Mouse (Mus musculus) forelimb bud, embryonic 11.5 days (tissue): ENCODE data around the gene Odf4.

Experiments used
- DNase-seq: peaks from one replicate; pipeline ENCODE4 v3.0.0-alpha.2; 2012; ENCODE audit warnings: low read depth, low spot score

The Odf4 gene

GRCm38 (mm10) chr11:68902823-68903222, 24.1 kb downstream of the Odf4 start:
- DNase-seq = no peak

- DNase-seq = no peak
These were observed 24.5 kb downstream of the Odf4 start for GRCm38 (mm10) chr11:68902367-68902766.

GRCm38 (mm10) chr11:68902047-68902364, 24.9 kb downstream of the Odf4 start:
- DNase-seq = no peak

DNA sequence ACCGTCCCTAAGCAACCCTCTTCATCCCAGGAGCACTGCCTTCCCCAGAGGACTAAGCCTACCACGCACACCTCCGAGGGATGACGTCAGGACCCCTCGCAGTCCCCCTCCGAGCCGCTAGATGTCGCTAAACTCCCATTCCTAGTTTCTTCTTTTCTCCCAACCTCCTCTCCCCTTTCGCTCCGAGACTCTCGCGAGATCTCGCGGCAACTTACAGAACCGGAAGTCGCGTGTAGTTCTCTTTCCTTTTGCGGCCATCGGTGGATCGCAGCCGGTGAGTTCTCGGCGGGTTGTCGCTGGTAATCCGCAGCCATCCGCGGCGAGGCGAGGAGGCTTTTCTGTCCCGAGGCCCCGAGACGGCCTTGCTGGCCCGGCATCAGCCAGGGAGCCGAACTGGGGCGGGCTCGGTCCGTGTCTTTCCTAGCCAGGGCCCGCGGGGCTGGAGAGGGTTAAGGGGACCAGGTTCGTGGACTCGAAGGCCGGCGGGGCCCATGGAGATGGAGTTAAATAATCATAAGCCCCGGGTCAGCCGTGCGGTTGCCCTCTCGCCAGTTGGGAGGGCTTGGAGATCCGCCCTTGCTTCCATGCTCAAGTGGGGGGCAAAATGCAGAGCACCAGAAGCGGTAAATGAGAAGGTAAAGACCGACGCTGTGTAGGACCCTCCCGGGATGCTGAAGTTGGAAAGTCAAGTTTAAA, 25.4 kb downstream of the Odf4 start, which contains the start of gene Rpl26:
Gene Rpl26 (plus strand): TSS at position 233 of the 696 bp plus-strand sequence.
- DNase-seq = peak; percentile 100

DNA sequence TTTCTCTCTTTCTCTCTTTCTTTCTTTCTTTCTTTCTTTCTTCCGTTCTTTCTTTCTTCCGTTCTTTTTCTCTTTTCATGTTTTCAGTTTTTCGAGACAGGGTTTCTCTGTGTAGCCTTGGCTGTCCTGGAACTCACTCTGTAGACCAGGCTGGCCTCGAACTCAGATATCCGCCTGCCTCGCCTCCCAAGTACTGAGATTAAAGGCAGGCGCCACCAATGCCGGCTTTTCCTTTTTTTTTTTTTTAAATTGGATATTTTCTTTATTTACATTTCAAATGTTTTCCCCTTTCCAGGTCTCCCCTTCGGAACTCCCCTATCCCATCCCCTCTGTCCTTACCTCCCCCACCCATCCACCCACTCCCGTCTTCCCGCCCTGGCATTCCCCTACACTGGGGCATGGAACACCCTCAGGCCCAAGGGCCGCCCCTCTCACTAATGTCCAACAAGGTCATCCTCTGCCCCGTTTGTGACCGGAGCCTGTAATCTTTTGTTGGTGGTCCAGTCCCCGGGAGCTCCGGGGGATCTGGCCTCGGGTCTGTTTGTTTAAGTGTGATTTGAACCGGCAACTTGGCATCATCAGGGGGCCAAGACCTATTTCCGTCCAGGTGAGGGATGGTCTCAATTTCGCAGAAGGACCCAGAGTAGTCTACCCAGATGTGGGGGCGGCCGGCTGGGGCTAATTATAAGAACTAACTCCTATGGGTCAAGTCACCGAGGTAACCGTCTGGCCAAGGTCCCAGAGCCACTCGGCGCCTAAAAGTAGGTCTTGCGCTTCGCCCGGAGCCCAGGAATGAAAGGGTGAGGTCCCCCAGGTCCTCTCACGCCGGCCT, 26.1 kb downstream of the Odf4 start:
- no peak for DNase-seq

GRCm38 (mm10) chr11:68899815-68900214, 27.1 kb downstream of the Odf4 start:
- DNase-seq = no peak

- no peak for DNase-seq
These were observed 28.1 kb downstream of the Odf4 start for GRCm38 (mm10) chr11:68898790-68899189.

DNA sequence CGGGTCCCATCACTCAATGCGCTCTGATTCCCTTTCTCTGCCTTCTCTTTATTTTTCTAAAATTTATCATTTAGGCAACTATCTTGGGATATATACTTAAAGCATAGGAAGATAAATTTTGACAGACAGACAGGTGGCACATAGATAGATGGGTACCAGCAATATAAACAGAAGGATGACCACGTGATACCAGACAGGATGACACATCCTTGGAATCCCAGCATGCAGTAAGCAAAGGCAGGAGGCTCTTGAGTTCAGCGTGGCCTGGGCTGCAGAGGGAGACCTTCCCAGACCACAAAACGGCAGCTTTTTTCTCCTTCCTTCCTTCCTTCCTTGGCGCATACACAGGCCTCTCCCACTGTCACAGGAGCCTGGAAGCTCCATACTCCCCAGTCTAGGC, 29.0 kb downstream of the Odf4 start:
- no peak for DNase-seq

GRCm38 (mm10) chr11:68897120-68897519, 29.8 kb downstream of the Odf4 start:
- DNase-seq = no peak

DNA sequence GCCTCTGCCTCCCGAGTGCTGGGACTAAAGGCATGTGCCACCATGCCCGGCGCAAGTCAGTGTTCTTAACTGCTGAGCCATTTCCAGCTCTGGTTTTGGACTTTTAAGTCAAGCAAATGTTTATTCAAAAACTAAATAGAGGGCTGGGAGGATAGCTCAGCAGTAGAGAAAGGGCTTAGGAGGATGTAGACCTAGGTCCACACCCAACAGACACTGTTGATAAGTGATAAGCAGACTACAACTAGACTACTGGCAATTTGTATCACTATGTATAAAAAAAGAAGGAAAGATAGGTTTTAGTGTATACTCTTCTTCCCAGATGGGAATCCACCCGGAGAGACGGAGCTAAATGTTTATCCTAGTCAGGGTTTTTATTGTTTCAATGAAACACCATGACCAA, 30.6 kb downstream of the Odf4 start:
- no peak for DNase-seq

- DNase-seq = no peak
These were observed 32.9 kb downstream of the Odf4 start for GRCm38 (mm10) chr11:68893911-68894464.

GRCm38 (mm10) chr11:68892233-68892832, 34.5 kb downstream of the Odf4 start:
- no peak for DNase-seq

GRCm38 (mm10) chr11:68891823-68892222, 35.1 kb downstream of the Odf4 start:
- DNase-seq = no peak

- no peak for DNase-seq
These were observed 36.3 kb downstream of the Odf4 start for GRCm38 (mm10) chr11:68890625-68891024.

GRCm38 (mm10) chr11:68888653-68889052, 38.2 kb downstream of the Odf4 start:
- DNase-seq = no peak

GRCm38 (mm10) chr11:68888253-68888652, 38.6 kb downstream of the Odf4 start, which contains the start of gene Rnf222:
Gene Rnf222, plus strand, starts transcription at chr11:68888553.
- DNase-seq = no peak

DNA sequence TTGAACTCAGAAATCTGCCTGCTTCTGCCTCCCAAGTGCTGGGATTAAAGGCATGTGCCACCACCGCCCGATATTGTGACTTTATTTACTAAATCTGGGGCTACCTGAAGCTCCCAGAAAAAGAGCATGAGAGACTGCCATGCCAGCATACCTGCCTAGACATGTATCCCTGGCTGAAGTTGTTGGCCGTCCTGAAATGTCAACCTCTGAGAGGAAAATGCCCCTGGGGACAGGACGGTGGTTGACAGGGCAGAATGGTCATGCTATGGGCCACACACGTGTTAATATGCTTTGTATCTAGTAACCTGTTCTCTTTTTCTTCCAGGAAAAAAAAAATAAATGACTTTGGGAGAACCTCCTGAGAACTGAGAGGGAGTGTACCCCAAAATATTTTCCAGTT, 40.8 kb downstream of the Odf4 start:
- DNase-seq = no peak

- no peak for DNase-seq
These were observed 42.5 kb downstream of the Odf4 start for GRCm38 (mm10) chr11:68884368-68884767.

DNA sequence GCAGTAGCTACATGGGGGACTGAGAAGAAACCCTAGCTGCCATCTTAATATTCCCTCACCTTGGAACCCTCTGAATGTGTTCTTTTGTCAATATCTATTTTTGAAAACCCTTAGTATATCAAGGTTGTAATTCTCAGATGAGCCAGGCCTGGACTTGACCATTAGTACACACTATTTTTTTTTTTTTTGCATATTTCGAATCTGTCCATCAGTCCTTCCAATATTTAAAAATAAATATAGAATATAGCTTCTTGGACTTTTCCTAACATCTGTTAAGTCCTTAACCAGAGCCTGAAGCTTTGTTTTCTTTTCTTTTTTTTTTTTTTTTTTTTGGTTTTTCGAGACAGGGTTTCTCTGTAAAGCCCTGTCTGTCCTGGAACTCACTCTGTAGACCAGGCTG, 43.0 kb downstream of the Odf4 start:
- DNase-seq = no peak

DNA sequence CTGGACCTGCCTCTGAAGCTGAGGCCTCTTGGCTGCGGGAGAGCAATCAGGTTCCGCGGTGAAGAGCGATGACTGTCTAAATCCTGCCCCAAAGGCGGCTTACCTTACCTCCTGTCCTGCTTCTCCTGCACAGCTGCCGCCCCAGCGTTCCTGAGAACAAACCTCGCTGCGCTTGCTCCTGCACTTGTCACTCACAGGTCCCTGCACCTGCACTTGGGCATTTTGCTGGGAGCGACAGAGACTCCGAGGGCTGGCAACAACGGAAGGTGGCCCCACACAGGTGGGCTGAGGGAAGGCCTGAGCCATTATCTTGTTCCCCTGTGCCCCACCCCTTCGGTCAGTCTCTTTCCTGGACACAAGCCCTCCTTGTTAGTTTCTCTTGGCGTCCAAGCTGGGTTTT, 44.8 kb downstream of the Odf4 start:
- DNase-seq = no peak

DNA sequence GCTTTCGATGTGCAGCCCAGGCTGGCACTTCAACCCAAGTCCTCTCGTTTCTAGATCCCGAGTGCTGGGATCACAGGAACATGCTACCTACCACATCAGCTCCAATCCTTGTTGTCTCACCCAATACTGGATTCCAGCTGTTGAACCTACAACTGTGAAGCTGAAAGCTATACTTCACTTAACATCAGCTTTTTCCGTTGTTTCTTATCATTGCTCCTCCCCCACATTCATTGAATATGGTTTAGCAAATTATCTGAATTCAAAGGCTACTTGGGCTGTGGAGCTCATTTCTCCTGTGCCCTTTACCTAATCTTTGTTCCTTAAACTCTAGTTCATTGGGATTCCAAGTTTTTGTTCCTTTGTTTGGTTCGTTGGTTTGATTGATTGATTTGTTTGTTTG, 48.1 kb downstream of the Odf4 start:
- no peak for DNase-seq

DNA sequence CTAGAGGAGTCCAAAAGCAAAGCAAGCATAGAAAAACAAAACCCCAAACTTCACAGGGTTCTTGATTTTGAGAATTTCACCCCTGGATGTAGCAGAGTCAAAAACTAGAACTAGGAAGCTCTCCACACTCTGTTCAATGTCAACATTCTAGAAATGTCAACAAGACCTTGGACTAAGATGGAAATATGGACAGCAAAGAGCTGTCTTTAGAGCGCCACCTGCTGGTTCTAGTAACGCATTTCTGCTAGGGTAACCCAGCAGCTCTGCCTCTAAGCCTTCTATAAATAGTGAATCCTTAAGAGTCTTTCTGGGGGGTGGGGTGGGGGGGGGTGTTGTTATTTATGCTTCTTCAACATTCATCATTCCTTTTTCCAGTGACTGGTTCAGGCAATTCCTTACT, 52.0 kb downstream of the Odf4 start:
- peak; percentile 70 for DNase-seq
